In the genomic region with DNA sequence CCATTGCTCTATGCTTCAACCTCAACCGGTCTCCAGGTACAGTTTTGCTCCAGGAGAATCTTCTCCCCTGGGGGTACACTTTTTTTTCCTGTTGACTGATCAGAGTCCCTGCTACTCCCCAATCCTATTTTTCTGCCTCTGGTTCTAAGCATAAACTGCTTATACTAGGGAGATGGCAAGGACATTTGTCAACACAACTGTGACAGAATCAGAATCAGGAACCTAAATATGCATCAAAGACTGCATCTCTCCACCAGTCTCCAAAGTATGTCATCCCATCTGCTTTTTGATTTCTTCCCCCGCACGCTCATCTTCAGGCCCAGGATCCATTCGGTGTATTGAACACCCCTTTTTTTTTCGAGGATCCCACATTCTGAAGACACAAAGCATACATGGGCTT, we compare ENCODE assay signal across 11 mouse cellular contexts. TPM values are rescaled to one million over a fixed set of nuclear protein-coding genes. Genes with fewer than 3 reads are reported as not detected.
A peak's percentile ranks its signal among the peaks of the same experiment; 100 is the strongest.
DNase-seq lines count a peak whose midpoint lies in the region; ATAC-seq and TF ChIP-seq lines count a peak whose summit lies in the region.
"Had no signal": no experiment of that assay in that cellular context is flagged by ENCODE, and none has a peak within 500 bp of the region (broad histone marks: within the 10 kb centered on the region; RNA-seq: fewer than 3 reads in every experiment).

No protein-coding gene starts in this region.

- WGBS in kidney, embryonic 14.5 days: 71% methylated on average over 5 of the region's 5 CpGs
- 53% methylated on average over 5 of the region's 5 CpGs for WGBS in embryonic facial prominence, embryonic 10.5 days
- 34% methylated on average over 5 of the region's 5 CpGs for WGBS in hindbrain, embryonic 14.5 days
- WGBS in midbrain, embryonic 16.5 days: 41% methylated on average over 5 of the region's 5 CpGs
- 63% methylated on average over 5 of the region's 5 CpGs for WGBS in intestine, postnatal 0 days

- peak overlapping the region; percentile 42; the same call in 1 of the 2 replicates for H3K4me3 ChIP-seq in kidney, embryonic 14.5 days (ENCODE audit: low read length)
- H3K4me3 ChIP-seq in embryonic facial prominence, embryonic 10.5 days: peak overlapping the region; percentile 64; the same call in 1 of the 2 replicates
- H3K4me3 ChIP-seq in hindbrain, embryonic 14.5 days (replicated peaks; ENCODE audit: low read length): peak overlapping the region; percentile 79
- peak overlapping the region; percentile 66 for H3K4me3 ChIP-seq in midbrain, embryonic 16.5 days (ENCODE audit: low read depth, low read length)
- H3K4me3 ChIP-seq in intestine, postnatal 0 days (ENCODE audit: low read depth, low read length): no peak overlapping the region

- H3K4me2 ChIP-seq in kidney, embryonic 14.5 days (replicated peaks; ENCODE audit: low read depth, low read length): peak overlapping the region; percentile 72; the same call in 1 of the 2 replicates
- H3K4me2 ChIP-seq in hindbrain, embryonic 14.5 days (replicated peaks): peak overlapping the region; percentile 74
- H3K4me2 ChIP-seq in midbrain, embryonic 16.5 days (ENCODE audit: low read length): peak overlapping the region; percentile 88
- no peak overlapping the region for H3K4me2 ChIP-seq in intestine, postnatal 0 days (replicated peaks; ENCODE audit: low read depth)

- no peak for DNase-seq in kidney, postnatal 25 days
- no peak for DNase-seq in embryonic facial prominence, embryonic 10.5 days (ENCODE audit: low spot score)
- no peak for DNase-seq in hindbrain, embryonic 14.5 days (ENCODE audit: low spot score)
- no peak for DNase-seq in kidney, adult 9 months
- DNase-seq in gastrocnemius, postnatal 14 days: no peak
- DNase-seq: thymus, postnatal 36 days had no signal

- no peak for TF ChIP-seq CTCF in intestine, postnatal 0 days (IDR thresholded peaks at IDR 0.05; ENCODE audit: low read depth)

- no peaks in the 10 kb centered on the region for H3K36me3 ChIP-seq in kidney, embryonic 14.5 days (ENCODE audit: control insufficient read depth, insufficient read depth, low read length)
- no peaks in the 10 kb centered on the region for H3K36me3 ChIP-seq in embryonic facial prominence, embryonic 10.5 days (replicated peaks)
- H3K36me3 ChIP-seq in hindbrain, embryonic 14.5 days (replicated peaks; ENCODE audit: control insufficient read depth, insufficient read depth): no peaks in the 10 kb centered on the region
- no peaks in the 10 kb centered on the region for H3K36me3 ChIP-seq in midbrain, embryonic 16.5 days (ENCODE audit: control insufficient read depth, insufficient read depth, low read length)
- H3K36me3 ChIP-seq in intestine, postnatal 0 days (ENCODE audit: control insufficient read depth, insufficient read depth): no peaks in the 10 kb centered on the region

- no peak for ATAC-seq in kidney, embryonic 14.5 days (ENCODE audit: low FRiP score, low TSS enrichment)
- no peak for ATAC-seq in hindbrain, embryonic 14.5 days (ENCODE audit: low FRiP score)
- no peak for ATAC-seq in midbrain, embryonic 16.5 days
- no peak for ATAC-seq in intestine, postnatal 0 days

- no peak overlapping the region for H3K9ac ChIP-seq in kidney, embryonic 14.5 days (ENCODE audit: low read depth, low read length)
- H3K9ac ChIP-seq in hindbrain, embryonic 14.5 days: peak overlapping the region; percentile 89
- peak overlapping the region; percentile 79 for H3K9ac ChIP-seq in midbrain, embryonic 16.5 days (ENCODE audit: low read depth, low read length)
- no peak overlapping the region for H3K9ac ChIP-seq in intestine, postnatal 0 days (ENCODE audit: low read depth, low read length)

- peaks cover 5% of the 10 kb centered on the region; the same call in 1 of the 2 replicates for H3K4me1 ChIP-seq in kidney, embryonic 14.5 days (ENCODE audit: control insufficient read depth, insufficient read depth, low read length)
- H3K4me1 ChIP-seq in embryonic facial prominence, embryonic 10.5 days: peaks cover 24% of the 10 kb centered on the region
- H3K4me1 ChIP-seq in hindbrain, embryonic 14.5 days (replicated peaks; ENCODE audit: control insufficient read depth, insufficient read depth, low read length): peaks cover 7% of the 10 kb centered on the region
- 0 out of 2 replicates have a peak, but pooled peaks cover 9% of the 10 kb centered on the region for H3K4me1 ChIP-seq in midbrain, embryonic 16.5 days (ENCODE audit: control insufficient read depth, insufficient read depth, low read length)
- no peaks in the 10 kb centered on the region for H3K4me1 ChIP-seq in intestine, postnatal 0 days (replicated peaks; ENCODE audit: control insufficient read depth, insufficient read depth, low read length)

- H3K27me3 ChIP-seq in kidney, embryonic 14.5 days (ENCODE audit: control insufficient read depth, insufficient read depth, low read length): peaks cover 36% of the 10 kb centered on the region
- peaks cover 60% of the 10 kb centered on the region for H3K27me3 ChIP-seq in embryonic facial prominence, embryonic 10.5 days (replicated peaks; ENCODE audit: low read depth, poor library complexity, severe bottlenecking)
- H3K27me3 ChIP-seq in hindbrain, embryonic 14.5 days (ENCODE audit: control insufficient read depth, insufficient read depth, low read length): peaks cover 16% of the 10 kb centered on the region; the same call in 1 of the 2 replicates
- no peaks in the 10 kb centered on the region for H3K27me3 ChIP-seq in midbrain, embryonic 16.5 days (ENCODE audit: control insufficient read depth, insufficient read depth, low read depth, low read length)
- H3K27me3 ChIP-seq in intestine, postnatal 0 days (replicated peaks; ENCODE audit: control insufficient read depth, insufficient read depth, low read length): peaks cover 30% of the 10 kb centered on the region

- H3K9me3 ChIP-seq in kidney, embryonic 14.5 days (ENCODE audit: control insufficient read depth, low read length): no peaks in the 10 kb centered on the region
- H3K9me3 ChIP-seq in embryonic facial prominence, embryonic 10.5 days: no peaks in the 10 kb centered on the region
- H3K9me3 ChIP-seq in hindbrain, embryonic 14.5 days (ENCODE audit: control insufficient read depth, low read length): no peaks in the 10 kb centered on the region
- no peaks in the 10 kb centered on the region for H3K9me3 ChIP-seq in midbrain, embryonic 16.5 days (replicated peaks; ENCODE audit: control insufficient read depth, low read length, poor library complexity, severe bottlenecking)
- H3K9me3 ChIP-seq in intestine, postnatal 0 days (ENCODE audit: control insufficient read depth): no peaks in the 10 kb centered on the region

- intact Hi-C loops in gastrocnemius, postnatal 14 days (cut with DNase I; ENCODE audit: low total_unique reads): no loop called here

- no peak overlapping the region for H3K27ac ChIP-seq in kidney, embryonic 14.5 days (ENCODE audit: low read depth, low read length)
- H3K27ac ChIP-seq in embryonic facial prominence, embryonic 10.5 days (replicated peaks): no peak overlapping the region
- H3K27ac ChIP-seq in hindbrain, embryonic 14.5 days: peak overlapping the region; percentile 87
- peak overlapping the region; percentile 88 for H3K27ac ChIP-seq in midbrain, embryonic 16.5 days (ENCODE audit: low read length)
- H3K27ac ChIP-seq in intestine, postnatal 0 days (ENCODE audit: low read depth, low read length): no peak overlapping the region
- H3K27ac ChIP-seq: kidney, postnatal 0 days; macrophage had no signal

RNA-seq across cellular contexts. Expression of gene AI593442, which starts 0.5 kb away (rescaled TPM):
- polyA plus RNA-seq in kidney, embryonic 14.5 days (2014; fragmentation: Nextera tagmentation; extraction: Ambion mirVana): 0.50 and 0.60 TPM in 2 replicates
- 0.24 and 0.25 TPM in 2 replicates for polyA plus RNA-seq in embryonic facial prominence, embryonic 10.5 days (2016; fragmentation: Nextera tagmentation; extraction: Ambion mirVana)
- 71.6 and 90.8 TPM in 2 replicates for polyA plus RNA-seq in hindbrain, embryonic 14.5 days (2014; fragmentation: Nextera tagmentation; extraction: Ambion mirVana)
- 84.4 and 86.9 TPM in 2 replicates for polyA plus RNA-seq in midbrain, embryonic 16.5 days (2015; fragmentation: Nextera tagmentation; extraction: Ambion mirVana)
- under 1 TPM; 0.16 TPM for total RNA-seq in gastrocnemius, postnatal 14 days (2021)
- 0.63 and 0.71 TPM in 2 replicates for polyA plus RNA-seq in intestine, postnatal 0 days (2015; fragmentation: Nextera tagmentation; extraction: Ambion mirVana)
- polyA plus RNA-seq: macrophage had no signal

Comparison
In these comparisons a context has a peak if more than half of its experiments do, and no peak if none do; other contexts are left out.
1. H3K27ac ChIP-seq: peak in hindbrain, embryonic 14.5 days (single experiment) and midbrain, embryonic 16.5 days (single experiment); none in kidney, embryonic 14.5 days (single experiment), embryonic facial prominence, embryonic 10.5 days (single experiment) and intestine, postnatal 0 days (single experiment).
2. H3K9ac ChIP-seq: peak in hindbrain, embryonic 14.5 days (single experiment) and midbrain, embryonic 16.5 days (single experiment); none in kidney, embryonic 14.5 days (single experiment) and intestine, postnatal 0 days (single experiment).
3. RNA of gene AI593442, which starts 0.5 kb away (polyA plus RNA-seq): 84.4 to 86.9 TPM in midbrain, embryonic 16.5 days and 71.6 to 90.8 TPM in hindbrain, embryonic 14.5 days; 0.63 to 0.71 TPM in intestine, postnatal 0 days, 0.50 to 0.60 TPM in kidney, embryonic 14.5 days and 0.24 to 0.25 TPM in embryonic facial prominence, embryonic 10.5 days; every median in the first group is over 10 times any median in the second.